Mouse (Mus musculus) neural tube, postnatal 0 days (tissue): ENCODE results near the gene Gm12253. TPM values are rescaled to one million over a fixed set of nuclear protein-coding genes. Genes with fewer than 3 reads are reported as not detected.

Experiments used
- polyA plus RNA-seq: library from polyadenylated mRNA; unstranded; fragments of >200 nt; fragmentation: Nextera tagmentation; extraction: Ambion mirVana; gene quantifications from 2 replicates; pipeline ENCODE4 v1.2.1, GENCODE M21; 2015

Gene Gm12253
- not detected in 2 replicates for polyA plus RNA-seq

GRCm38 (mm10) chr11:58432259-58432658, at the start of gene Gm12253:
Gm12253 (plus strand) TSS chr11:58432559.

DNA sequence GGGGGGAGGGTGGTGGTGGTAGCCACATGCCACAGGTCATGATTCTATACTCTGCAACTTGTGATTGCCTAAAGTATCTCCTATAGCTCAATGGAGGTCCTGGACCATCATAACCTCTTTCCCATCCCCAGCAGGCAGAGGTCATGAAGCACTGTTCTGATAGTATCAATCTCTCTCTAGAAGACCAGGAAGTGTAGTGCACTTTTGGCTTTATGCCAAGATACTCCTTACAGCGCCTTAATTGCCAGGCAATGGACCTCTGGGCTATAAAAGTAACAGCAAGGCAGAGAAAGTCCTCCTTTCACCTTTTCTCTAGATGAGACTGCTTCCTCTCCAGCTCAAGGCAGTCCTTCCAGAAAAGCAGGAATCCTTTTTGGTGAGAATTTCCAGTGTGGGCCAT, 11.5 kb upstream of the Gm12253 start, which contains the start of gene 1810065E05Rik:
Gene 1810065E05Rik, plus strand, starts transcription at position 297 of the 400 bp plus-strand sequence.

GRCm38 (mm10) chr11:58452759-58453158, 20.4 kb downstream of the Gm12253 start, which contains the start of gene Lypd9:
Lypd9 (minus strand) TSS chr11:58452923.

DNA sequence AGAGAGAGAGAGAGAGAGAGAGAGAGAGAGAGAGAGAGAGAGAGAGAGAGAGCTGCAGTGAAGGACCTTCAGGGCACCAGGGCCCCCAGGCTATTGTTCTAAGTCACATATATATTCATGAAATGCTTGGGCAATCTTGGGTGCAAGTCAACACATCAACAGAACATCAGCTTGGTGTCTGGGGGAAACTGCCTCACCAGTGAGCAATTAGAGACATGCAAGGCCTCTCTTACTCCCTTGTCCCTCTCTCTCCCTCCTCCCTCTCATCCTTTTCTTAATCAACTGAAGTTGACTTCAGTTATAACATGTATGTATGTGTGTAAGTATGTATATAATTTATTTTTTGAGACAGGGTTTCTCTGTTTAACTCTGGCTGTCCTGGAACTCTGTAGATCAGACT, 29.8 kb downstream of the Gm12253 start, which contains the start of gene Olfr30:
Gene Olfr30, minus strand, starts transcription at position 101 of the 400 bp plus-strand sequence.

Other genes with a start within 250 kb of the Gm12253 start
- gene Igtp, start 233.0 kb upstream of the Gm12253 start, polyA plus RNA-seq, result 3.4 and 4.4 TPM in 2 replicates
- gene Irgm2, start 232.9 kb upstream of the Gm12253 start, polyA plus RNA-seq, result 1.7 and 2.0 TPM in 2 replicates
- gene 4930438A08Rik, start 157.8 kb upstream of the Gm12253 start, polyA plus RNA-seq, result not detected in 2 replicates
- 21.5 and 26.6 TPM in 2 replicates for gene Zfp692, start 125.5 kb upstream of the Gm12253 start, polyA plus RNA-seq
- gene Zfp672, start 102.2 kb upstream of the Gm12253 start, polyA plus RNA-seq, result 48.4 and 48.9 TPM in 2 replicates
- 39.3 and 41.8 TPM in 2 replicates for gene Sh3bp5l, start 101.8 kb upstream of the Gm12253 start, polyA plus RNA-seq
- not detected in 2 replicates for gene Lypd8, start 53.5 kb upstream of the Gm12253 start, polyA plus RNA-seq
- gene 1810065E05Rik, start 11.4 kb upstream of the Gm12253 start, polyA plus RNA-seq, result not detected in 2 replicates
- gene Lypd9, start 20.4 kb downstream of the Gm12253 start, polyA plus RNA-seq, result not detected in 2 replicates
- gene Olfr30, start 29.7 kb downstream of the Gm12253 start, polyA plus RNA-seq, result not detected in 2 replicates
- not detected in 2 replicates for gene Olfr332, start 60.0 kb downstream of the Gm12253 start, polyA plus RNA-seq
- gene Olfr331, start 70.0 kb downstream of the Gm12253 start, polyA plus RNA-seq, result not detected in 2 replicates
- gene Olfr330, start 102.3 kb downstream of the Gm12253 start, polyA plus RNA-seq, result 0.17 TPM in 1 of 2 replicates, not detected in the other
- 0.04 and 0.08 TPM in 2 replicates for gene Olfr329-ps, start 113.9 kb downstream of the Gm12253 start, polyA plus RNA-seq
- 0.12 and 0.18 TPM in 2 replicates for gene Olfr328, start 123.1 kb downstream of the Gm12253 start, polyA plus RNA-seq
- gene Olfr224, start 138.0 kb downstream of the Gm12253 start, polyA plus RNA-seq, result 0.09 and 0.23 TPM in 2 replicates
- gene Olfr325, start 145.2 kb downstream of the Gm12253 start, polyA plus RNA-seq, result not detected in 2 replicates
- 0.21 and 0.41 TPM in 2 replicates for gene Olfr324, start 162.6 kb downstream of the Gm12253 start, polyA plus RNA-seq
- not detected in 2 replicates for gene 2210407C18Rik, start 183.5 kb downstream of the Gm12253 start, polyA plus RNA-seq
- not detected in 2 replicates for gene Olfr323, start 197.9 kb downstream of the Gm12253 start, polyA plus RNA-seq
- 0.46 and 0.47 TPM in 2 replicates for gene Trim58, start 207.9 kb downstream of the Gm12253 start, polyA plus RNA-seq
- not detected in 2 replicates for gene Olfr322, start 226.2 kb downstream of the Gm12253 start, polyA plus RNA-seq
- gene Olfr320, start 248.5 kb downstream of the Gm12253 start, polyA plus RNA-seq, result not detected in 2 replicates